Mouse (Mus musculus): ENCODE measurements at regions not wholly inside any gene's neighbourhood (a gene's known extent, or its start where the extent isn't known, plus 50 kb on each side); places are given as distances from the start of the nearest gene placed in this dataset.
A peak's percentile ranks its signal among the peaks of the same experiment; 100 is the strongest.

DNA sequence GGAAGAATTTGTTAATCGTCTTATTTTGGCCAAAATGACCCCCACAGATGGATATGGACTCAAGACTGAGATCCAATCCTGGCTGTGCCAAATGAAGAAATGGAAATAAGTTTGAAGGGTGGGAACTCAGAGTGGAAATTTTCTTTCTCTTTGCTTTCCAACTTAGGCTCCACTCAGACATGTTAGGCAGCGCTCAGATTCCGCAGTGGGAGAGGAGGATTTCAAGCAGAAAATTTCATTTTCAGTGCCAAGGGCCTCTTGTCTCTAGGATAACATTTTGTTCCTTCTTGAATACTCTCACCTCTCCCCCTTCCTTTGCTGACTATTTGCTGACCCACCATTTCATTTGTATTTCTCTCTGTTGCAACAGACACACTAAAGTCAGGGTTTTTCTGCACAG, 114.2 kb upstream of the Gas1 start:
- Histone ChIP-seq H3K27ac (replicated peaks; ENCODE audit: insufficient read depth, low read depth, low read length) (no peak overlapping the region), H3K4me1 (ENCODE audit: control insufficient read depth, insufficient read depth, low read length) (no peaks in the 10 kb centered on the region), H3K27me3 (ENCODE audit: control insufficient read depth, insufficient read depth, low read length) (no peaks in the 10 kb centered on the region), H3K9ac (ENCODE audit: low read depth, low read length) (no peak overlapping the region), H3K79me2 (ENCODE audit: control insufficient read depth, insufficient read depth, low read length) (no peaks in the 10 kb centered on the region), H3K36me3 (ENCODE audit: control insufficient read depth, insufficient read depth, low read length) (no peaks in the 10 kb centered on the region), H3K4me3 (ENCODE audit: insufficient read depth, low read depth, low read length) (no peak overlapping the region)
- no peak for TF ChIP-seq POLR2A (IDR thresholded peaks at IDR 0.05; ENCODE audit: extremely low read depth, insufficient read depth, low read length)
- TF ChIP-seq CTCF (IDR thresholded peaks at IDR 0.05; ENCODE audit: low read depth, low read length), result no peak
- 83% methylated on average over 3 of the region's 3 CpGs for WGBS
- no peak for DNase-seq (ENCODE audit: extremely low read depth, low read depth, low spot score)

DNA sequence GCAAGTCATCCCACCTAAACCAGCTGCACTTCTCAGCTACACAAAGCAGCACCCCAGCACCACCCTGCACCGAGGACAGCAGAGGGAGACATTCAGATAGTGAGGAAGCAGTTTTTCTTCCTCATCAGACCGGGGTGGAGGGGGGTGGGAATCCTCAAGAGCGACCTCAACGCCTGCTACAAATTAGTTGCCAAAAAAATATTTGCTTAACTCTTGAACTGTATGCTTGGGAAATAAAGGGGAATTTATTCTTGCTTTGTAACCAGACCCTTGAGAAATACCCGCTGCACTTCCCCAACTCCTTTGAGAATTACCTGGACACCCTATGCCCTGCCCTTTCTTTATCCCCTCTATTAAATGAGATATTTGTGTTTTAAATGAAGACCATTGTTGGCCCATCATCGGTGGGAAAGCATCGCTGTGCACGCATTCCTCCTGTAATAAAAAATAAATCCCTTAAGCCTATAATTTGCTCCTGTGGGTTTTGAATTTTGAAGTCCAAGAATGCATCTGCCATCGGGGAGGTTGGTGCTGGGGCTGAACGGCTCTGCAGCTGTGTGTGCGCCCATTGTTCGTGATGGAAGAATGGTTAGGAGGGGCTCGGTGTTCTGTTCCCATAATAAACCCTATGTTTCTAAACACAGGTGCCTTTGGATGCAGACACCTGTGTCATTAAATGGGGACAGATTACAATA, 119.2 kb upstream of the Gas1 start:
- Histone ChIP-seq H3K27me3 (ENCODE audit: control insufficient read depth, insufficient read depth, low read length) (no peaks in the 10 kb centered on the region), H3K79me2 (ENCODE audit: control insufficient read depth, insufficient read depth, low read length) (no peaks in the 10 kb centered on the region), H3K4me1 (ENCODE audit: control insufficient read depth, insufficient read depth, low read length) (no peaks in the 10 kb centered on the region), H3K36me3 (ENCODE audit: control insufficient read depth, insufficient read depth, low read length) (no peaks in the 10 kb centered on the region), H3K4me3 (ENCODE audit: insufficient read depth, low read depth, low read length) (no peak overlapping the region), H3K9ac (ENCODE audit: low read depth, low read length) (no peak overlapping the region), H3K27ac (replicated peaks; ENCODE audit: insufficient read depth, low read depth, low read length) (no peak overlapping the region)
- WGBS, result 67% methylated on average over 13 of the region's 13 CpGs
- DNase-seq (ENCODE audit: extremely low read depth, low read depth, low spot score), result no peak
- TF ChIP-seq POLR2A (IDR thresholded peaks at IDR 0.05; ENCODE audit: extremely low read depth, insufficient read depth, low read length), result no peak
- TF ChIP-seq CTCF (IDR thresholded peaks at IDR 0.05; ENCODE audit: low read depth, low read length), result no peak

GRCm38 (mm10) chr13:60296896-60297275, 119.7 kb upstream of the Gas1 start:
- Histone ChIP-seq H3K27me3 (ENCODE audit: control insufficient read depth, insufficient read depth, low read length) (no peaks in the 10 kb centered on the region), H3K9ac (ENCODE audit: low read depth, low read length) (no peak overlapping the region), H3K27ac (replicated peaks; ENCODE audit: insufficient read depth, low read depth, low read length) (no peak overlapping the region), H3K79me2 (ENCODE audit: control insufficient read depth, insufficient read depth, low read length) (no peaks in the 10 kb centered on the region), H3K4me3 (ENCODE audit: insufficient read depth, low read depth, low read length) (no peak overlapping the region), H3K4me1 (ENCODE audit: control insufficient read depth, insufficient read depth, low read length) (no peaks in the 10 kb centered on the region), H3K36me3 (ENCODE audit: control insufficient read depth, insufficient read depth, low read length) (no peaks in the 10 kb centered on the region)
- WGBS, result 87% methylated on average over 6 of the region's 6 CpGs
- TF ChIP-seq CTCF (IDR thresholded peaks at IDR 0.05; ENCODE audit: low read depth, low read length), result no peak
- DNase-seq (ENCODE audit: extremely low read depth, low read depth, low spot score), result no peak

- H3K36me3 ChIP-seq (ENCODE audit: control insufficient read depth, insufficient read depth, low read length), result no peaks in the 10 kb centered on the region
- TF ChIP-seq POLR2A (IDR thresholded peaks at IDR 0.05; ENCODE audit: extremely low read depth, insufficient read depth, low read length), result no peak
- TF ChIP-seq CTCF (IDR thresholded peaks at IDR 0.05; ENCODE audit: low read depth, low read length), result no peak
- H3K4me1 ChIP-seq (ENCODE audit: control insufficient read depth, insufficient read depth, low read length), result no peaks in the 10 kb centered on the region
- no peaks in the 10 kb centered on the region for H3K79me2 ChIP-seq (ENCODE audit: control insufficient read depth, insufficient read depth, low read length)
- no peak overlapping the region for H3K27ac ChIP-seq (replicated peaks; ENCODE audit: insufficient read depth, low read depth, low read length)
- H3K27me3 ChIP-seq (ENCODE audit: control insufficient read depth, insufficient read depth, low read length), result no peaks in the 10 kb centered on the region
- no peak overlapping the region for H3K9ac ChIP-seq (ENCODE audit: low read depth, low read length)
- H3K4me3 ChIP-seq (ENCODE audit: insufficient read depth, low read depth, low read length), result no peak overlapping the region
- 78% methylated on average over 2 of the region's 2 CpGs for WGBS
- DNase-seq (ENCODE audit: extremely low read depth, low read depth, low spot score), result peak; percentile 6
Measured at GRCm38 (mm10) chr13:60298575-60298974, 121.4 kb upstream of the Gas1 start.

GRCm38 (mm10) chr13:60299076-60299475, 121.9 kb upstream of the Gas1 start:
- no peak overlapping the region for H3K27ac ChIP-seq (replicated peaks; ENCODE audit: insufficient read depth, low read depth, low read length)
- H3K36me3 ChIP-seq (ENCODE audit: control insufficient read depth, insufficient read depth, low read length), result no peaks in the 10 kb centered on the region
- WGBS, result 88% methylated on average over 5 of the region's 5 CpGs
- no peaks in the 10 kb centered on the region for H3K79me2 ChIP-seq (ENCODE audit: control insufficient read depth, insufficient read depth, low read length)
- TF ChIP-seq CTCF (IDR thresholded peaks at IDR 0.05; ENCODE audit: low read depth, low read length), result no peak
- no peak for TF ChIP-seq POLR2A (IDR thresholded peaks at IDR 0.05; ENCODE audit: extremely low read depth, insufficient read depth, low read length)
- no peaks in the 10 kb centered on the region for H3K4me1 ChIP-seq (ENCODE audit: control insufficient read depth, insufficient read depth, low read length)
- H3K9ac ChIP-seq (ENCODE audit: low read depth, low read length), result no peak overlapping the region
- no peaks in the 10 kb centered on the region for H3K27me3 ChIP-seq (ENCODE audit: control insufficient read depth, insufficient read depth, low read length)
- DNase-seq (ENCODE audit: extremely low read depth, low read depth, low spot score), result no peak
- no peak overlapping the region for H3K4me3 ChIP-seq (ENCODE audit: insufficient read depth, low read depth, low read length)

- DNase-seq (ENCODE audit: extremely low read depth, low read depth, low spot score), result no peak
Measured at GRCm38 (mm10) chr13:60303561-60303960, 126.4 kb upstream of the Gas1 start.

More at GRCm38 (mm10) chr13:60303561-60303960, 126.4 kb upstream of the Gas1 start:
- H3K27me3 ChIP-seq (ENCODE audit: control insufficient read depth, insufficient read depth, low read length), result no peaks in the 10 kb centered on the region
- H3K4me3 ChIP-seq (ENCODE audit: insufficient read depth, low read depth, low read length), result no peak overlapping the region
- no peak overlapping the region for H3K9ac ChIP-seq (ENCODE audit: low read depth, low read length)
- WGBS, result 94% methylated on average over 9 of the region's 9 CpGs
- TF ChIP-seq POLR2A (IDR thresholded peaks at IDR 0.05; ENCODE audit: extremely low read depth, insufficient read depth, low read length) (no peak), CTCF (IDR thresholded peaks at IDR 0.05; ENCODE audit: low read depth, low read length) (no peak)
- H3K79me2 ChIP-seq (ENCODE audit: control insufficient read depth, insufficient read depth, low read length), result no peaks in the 10 kb centered on the region
- H3K27ac ChIP-seq (replicated peaks; ENCODE audit: insufficient read depth, low read depth, low read length), result no peak overlapping the region
- no peaks in the 10 kb centered on the region for H3K4me1 ChIP-seq (ENCODE audit: control insufficient read depth, insufficient read depth, low read length)
- H3K36me3 ChIP-seq (ENCODE audit: control insufficient read depth, insufficient read depth, low read length), result no peaks in the 10 kb centered on the region

All from liver, adult 2 months (tissue).